Mouse (Mus musculus) monocyte, adult 2 months (primary cell): Measurements from ENCODE around the gene Saysd1.

Experiments
- DNase-seq, 2 experiments: peaks; one replicate each; pipeline ENCODE4 v3.0.0; 2022; ENCODE audit warnings: low spot score in 2 of 2, low read depth in 1 of 2

Saysd1 gene

DNA sequence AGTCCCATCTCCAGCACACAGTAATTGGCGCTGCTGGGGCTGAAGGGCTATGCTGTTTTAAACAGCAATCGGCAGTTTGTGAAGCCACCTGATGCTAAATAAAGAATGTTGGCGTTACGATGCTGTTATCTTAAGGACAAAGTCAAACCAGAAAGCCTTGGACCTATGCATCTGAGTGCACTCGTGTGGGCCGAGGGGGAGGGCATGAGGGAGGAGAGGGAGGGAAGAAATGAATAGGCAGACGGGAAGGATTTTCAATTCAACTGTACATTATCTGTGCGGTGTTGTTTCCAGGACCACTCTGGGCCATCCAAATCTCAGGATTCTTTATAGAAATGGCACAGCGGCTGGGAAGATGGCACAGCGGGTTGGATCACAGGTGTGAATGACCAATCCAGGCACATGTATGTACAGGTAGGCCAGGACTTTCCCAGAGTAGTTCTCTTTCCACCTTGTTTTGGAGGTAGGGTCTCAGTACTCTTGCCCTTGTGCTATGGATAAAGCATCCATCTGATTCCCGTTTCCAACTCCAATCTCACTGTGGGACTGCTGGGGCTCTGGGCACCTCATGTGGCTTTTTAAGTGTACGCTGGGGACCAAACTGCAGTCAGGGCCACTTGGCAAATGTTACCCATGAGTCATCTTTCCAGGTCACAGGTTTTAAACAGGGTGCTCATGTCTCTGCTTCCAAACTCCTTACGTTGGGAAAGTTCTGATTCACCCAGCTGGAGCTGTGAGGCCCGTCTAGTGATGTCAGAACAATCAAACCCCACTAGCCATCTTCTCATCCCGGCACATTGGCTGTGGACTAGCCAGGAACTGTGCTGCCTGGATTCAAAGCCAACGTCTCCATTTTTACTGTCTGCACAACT is at the start of gene Saysd1:
Gene Saysd1, minus strand, starts transcription at position 51 of the 872 bp plus-strand sequence.
- no peak for DNase-seq

DNA sequence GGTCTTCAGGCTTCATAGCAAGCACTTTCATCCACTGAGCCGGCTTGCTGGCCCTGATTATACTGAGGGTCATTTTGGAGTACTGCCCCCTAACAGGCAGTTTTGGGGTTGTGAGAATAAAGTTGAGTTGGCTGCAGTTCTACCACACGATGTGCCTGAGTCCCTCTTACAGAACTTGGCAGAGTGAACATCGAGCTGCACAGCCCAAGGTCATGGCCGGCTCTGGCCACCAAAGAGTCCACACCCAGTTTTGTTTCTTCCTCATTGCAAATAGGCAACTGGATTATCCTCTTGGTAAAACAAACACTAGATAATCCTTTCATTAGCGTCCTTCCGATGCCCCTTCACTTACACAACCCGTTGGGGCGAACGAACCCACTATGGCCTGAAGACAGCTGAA is 47.1 kb upstream of the Saysd1 start:
- DNase-seq: no peak

DNA sequence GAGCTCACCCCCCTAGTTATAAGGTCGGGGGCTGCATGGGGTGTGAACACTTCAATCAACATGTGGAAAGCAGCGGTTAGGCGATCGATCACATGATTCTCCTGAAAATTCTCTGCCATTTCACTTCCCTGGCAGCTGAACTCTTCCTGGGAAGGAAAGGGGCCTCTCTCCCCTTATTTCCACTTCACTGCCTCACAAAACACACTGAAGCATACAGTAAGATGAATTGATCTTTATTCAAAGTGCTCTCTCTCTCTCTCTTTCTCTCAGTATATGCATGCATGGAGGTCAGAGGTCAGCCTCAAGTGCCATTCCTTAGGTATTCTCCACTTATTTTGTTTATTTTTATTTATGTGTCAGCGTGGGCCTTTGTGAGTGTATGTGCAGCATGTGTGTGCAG is 45.4 kb upstream of the Saysd1 start:
- DNase-seq: no peak

DNA sequence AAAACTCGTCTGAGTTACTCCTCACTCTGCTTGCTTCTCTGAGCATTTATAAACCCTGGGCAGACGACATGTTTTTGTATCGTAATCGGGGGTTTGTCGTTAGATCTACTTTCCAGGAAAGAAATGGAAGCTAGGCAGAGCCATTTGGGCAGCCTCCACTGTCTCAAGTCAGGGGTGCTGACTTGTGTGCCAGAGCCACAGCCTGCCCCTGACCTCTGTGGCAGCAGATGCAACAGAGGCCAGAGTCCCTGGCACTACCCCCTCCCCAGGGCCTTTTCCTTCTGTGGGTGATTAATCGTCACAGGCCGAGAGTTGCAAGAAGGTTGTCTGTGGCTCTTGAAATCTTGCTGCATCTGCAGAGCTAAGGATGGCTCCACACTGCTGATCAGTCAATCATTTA is 44.3 kb upstream of the Saysd1 start:
- DNase-seq: no peak

DNA sequence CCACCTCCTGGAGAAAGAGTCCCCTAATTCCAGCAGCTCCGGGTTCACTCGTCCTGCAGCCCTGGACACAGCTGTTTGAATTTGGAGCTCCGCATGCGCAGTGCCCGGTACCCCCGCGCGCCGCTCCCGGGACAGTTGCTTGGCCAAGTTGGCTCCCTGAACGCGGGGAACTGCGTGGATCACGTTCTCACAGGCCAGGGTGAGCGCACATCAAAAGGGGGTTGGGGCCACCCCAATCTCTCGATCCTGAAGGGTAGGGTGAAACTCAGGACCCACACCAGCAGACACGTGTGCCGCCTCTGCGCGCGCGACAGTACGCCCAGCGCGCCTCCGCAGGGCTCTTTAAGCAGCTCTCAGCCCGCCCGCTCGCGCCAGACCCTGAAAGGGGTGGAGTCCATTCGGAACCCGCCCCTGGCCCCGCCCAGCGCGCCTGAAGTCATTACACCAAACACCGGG is 43.2 kb upstream of the Saysd1 start, which contains the start of gene Kcnk5:
Gene Kcnk5, minus strand, starts transcription at position 344 of the 456 bp plus-strand sequence.
- peak; percentile 11 to 43 for DNase-seq

DNA sequence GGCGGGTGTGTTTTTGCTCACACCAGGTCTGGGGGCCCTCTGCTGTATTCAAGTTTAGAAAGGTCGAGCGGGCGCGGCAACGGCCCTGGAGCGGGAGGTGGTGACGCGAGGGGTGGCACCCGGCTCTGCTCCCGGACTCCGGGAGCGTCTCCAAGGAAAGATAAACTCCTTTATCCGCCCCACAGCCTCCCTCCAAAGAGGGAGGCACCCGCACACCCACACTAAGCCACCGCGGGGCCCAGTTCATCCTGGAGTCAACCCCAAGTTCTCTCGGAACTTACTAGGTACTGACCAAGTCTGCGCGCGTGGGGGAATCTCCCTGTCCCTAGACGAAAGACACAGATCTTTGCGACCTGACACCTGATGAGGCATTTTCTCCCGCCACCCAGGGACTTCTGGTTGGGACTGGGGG is 42.4 kb upstream of the Saysd1 start:
- no peak for DNase-seq

DNA sequence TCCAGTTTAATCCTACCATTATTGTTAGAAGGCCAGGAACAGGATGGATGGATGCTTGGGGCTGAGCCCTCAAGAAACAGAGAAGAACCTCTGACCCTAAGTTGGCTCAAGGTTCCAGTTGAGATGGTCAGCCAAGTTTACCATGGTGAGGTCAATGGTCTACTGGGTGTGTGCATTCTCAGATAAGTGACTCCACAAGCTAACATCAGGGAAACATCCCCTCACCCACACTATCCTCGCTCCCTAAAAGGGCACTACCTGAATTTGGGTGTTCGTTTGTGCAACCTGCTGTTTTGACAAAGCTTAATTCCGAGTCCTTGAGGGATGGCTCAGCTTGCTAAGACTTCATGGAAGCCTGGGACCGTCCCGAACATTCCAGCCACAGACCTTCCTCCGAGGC is 42.0 kb upstream of the Saysd1 start:
- no peak for DNase-seq

DNA sequence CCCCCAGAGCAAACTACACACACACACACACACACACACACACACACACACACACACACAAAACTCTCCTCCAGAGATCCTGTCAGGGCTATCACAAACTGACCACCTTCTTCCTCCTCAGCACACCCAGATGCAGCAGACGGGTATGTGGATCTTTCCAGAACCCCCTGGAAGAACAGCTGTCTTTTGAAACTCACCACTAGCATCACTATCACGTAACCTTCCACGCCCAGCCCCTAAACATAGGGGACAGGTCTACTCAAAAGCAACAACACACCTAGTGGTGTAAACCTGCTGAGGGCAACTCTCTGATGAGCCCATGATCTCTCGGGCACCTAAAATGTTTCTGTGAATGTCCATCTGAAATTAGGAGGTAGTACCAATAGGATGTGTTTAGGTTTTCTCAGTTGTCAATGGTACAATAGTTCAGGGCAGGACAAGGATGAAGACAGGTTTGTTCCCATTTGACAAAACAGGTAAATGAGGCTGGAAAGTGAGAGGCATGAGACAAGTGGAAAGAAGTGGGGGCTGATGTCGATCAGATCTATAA is 41.5 kb upstream of the Saysd1 start:
- DNase-seq: no peak

DNA sequence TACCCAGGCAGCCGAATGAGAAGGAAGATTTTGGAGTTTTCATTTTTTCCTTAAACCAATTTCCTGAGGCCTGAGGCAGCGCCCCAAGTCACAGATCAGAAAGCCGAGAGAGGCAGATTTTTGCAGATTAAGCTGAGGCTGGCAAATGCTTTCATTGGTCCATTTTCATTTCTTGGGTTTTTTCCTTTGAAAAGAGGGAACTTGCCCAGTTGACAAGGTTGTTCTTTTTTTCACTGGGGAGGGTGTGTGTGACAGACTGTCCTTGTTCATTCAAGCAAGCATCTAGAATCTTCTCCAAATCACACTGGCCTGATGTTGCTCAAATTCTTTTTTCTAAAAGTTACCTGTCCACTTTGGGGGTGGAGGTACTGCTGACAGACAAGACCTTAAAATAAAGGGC is 40.7 kb upstream of the Saysd1 start:
- no peak for DNase-seq

DNA sequence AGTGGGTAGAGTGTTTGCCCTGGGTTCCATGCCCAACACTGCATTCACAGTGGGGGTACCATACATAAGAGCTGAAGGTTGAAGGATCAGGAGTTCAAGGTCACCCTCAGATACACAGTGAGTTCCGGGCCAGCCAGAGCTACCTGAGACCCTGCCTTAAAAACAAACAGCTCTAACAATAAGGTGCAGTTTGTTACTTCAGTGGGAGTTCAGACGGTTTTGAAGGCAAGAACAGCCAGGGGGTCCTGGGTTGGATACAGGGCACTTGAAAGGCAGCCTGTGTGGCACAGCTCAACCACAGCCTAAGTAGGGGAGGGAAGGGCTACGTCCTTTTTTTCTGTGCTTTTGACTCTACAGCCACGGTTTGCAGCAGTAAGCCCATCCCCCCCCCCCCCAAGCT is 40.3 kb upstream of the Saysd1 start:
- DNase-seq: no peak

DNA sequence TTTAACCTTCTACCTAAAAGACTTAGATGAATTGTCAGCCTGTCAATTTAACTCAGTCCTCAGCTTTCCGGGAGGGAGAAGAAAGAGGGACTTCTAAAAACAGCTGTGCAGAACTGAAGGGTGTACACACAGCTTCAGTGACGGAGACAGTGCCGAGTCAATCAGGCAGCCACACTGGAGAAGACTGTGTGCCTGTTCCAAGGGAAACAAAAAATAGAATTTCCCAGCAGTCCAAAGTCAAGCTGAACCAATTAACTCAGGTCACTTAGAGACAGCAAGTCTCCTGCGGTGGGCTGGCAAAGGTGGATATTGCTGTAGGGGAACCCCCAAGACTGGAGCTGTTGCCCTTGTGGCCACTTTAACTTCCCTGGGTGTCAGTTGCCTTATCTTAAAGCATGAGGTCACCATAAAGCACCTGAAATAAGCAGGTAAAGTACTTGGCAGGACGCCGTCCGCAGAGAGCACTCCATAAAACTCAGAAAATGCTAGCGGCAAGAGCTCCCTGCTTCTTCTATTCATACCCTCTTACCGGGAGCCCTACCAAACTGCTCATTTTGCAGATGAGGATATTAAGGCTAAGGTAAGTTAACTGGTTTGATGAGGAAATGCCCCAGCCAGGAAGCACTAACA is 39.3 kb upstream of the Saysd1 start:
- no peak for DNase-seq

DNA sequence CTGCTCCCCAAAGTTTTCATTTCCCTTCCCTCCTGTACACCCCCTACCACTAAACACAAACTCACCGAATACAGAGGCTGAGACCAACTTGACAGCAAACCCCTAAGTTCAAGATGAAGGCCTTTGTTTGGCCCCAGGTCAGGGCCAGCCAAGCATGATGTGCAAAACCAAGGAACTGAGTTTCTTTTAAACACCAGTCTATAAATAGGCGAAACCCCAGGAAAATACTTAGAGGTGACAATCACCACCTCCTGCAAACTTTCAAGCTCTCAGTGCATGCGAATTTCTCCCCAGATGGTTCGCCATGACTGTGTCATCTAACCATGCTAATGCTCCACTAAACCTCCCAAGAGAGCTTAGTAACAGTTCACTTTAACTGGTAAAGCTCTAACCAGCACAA is 37.4 kb upstream of the Saysd1 start:
- no peak for DNase-seq

DNA sequence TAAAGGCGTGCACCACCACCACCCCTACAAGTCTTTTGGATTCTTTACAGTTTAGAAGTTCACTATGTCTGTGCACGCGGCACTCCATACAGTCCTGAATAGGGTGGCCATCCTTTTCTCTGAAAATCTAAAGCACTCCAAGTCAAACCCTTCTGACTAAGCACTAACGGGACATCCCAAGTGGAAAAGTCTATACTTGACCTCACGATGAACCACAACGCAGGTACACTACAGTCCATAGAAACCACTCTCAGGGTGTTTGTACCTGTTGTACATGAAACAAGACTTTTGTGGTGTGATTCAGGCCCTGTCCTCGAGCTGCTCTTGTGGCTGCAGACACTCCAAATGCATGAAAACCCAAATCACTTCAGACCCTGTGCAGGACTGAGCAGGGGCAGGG is 36.8 kb upstream of the Saysd1 start:
- no peak for DNase-seq

DNA sequence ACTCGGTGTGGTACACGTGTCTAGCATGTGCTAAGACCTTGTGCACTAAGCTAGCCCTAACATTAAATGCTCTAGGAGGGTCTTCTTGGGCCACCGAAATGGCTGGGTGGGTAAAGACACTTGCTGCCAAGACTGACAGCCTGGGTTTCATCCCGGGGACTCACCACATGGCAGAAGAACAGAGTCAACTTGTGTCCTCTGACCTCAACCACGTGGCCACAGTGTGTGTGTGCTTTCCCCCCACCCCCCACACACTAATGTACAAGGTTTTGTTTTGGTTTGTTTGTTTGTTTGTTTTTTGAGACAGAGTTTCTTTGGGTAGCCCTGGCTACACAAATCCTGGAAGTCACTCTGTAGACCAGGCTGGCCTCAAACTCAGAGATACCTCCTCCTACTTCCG is 36.4 kb upstream of the Saysd1 start:
- DNase-seq: no peak

DNA sequence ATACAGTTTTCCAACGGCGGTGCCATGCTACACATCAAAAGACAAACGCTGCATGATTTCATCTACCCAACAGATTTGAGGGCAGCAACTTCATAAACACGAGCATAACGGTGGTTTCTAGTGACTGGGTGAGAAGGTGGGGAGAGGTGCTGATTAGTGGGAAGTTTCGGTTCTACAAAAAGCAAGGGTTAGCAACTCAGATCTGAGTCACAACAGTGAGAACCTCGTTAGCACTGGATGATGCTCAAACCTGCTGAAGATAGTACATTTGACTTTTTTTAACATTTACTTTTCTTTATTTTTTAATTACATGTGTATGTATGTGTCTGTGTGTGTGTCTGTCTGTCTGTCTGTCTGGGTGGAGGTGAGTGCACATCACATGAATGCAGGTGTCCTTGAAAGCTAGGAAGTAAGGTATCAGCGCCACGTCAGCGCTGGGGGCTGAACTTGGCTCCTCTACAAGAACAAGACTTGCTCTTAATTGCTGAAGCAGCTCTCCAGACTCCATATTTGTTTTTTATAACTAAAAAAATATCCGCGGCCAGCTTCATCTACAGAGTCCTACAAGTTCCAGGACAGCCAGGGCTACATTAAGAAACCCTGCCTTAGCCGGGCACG is 35.6 kb upstream of the Saysd1 start:
- no peak for DNase-seq

DNA sequence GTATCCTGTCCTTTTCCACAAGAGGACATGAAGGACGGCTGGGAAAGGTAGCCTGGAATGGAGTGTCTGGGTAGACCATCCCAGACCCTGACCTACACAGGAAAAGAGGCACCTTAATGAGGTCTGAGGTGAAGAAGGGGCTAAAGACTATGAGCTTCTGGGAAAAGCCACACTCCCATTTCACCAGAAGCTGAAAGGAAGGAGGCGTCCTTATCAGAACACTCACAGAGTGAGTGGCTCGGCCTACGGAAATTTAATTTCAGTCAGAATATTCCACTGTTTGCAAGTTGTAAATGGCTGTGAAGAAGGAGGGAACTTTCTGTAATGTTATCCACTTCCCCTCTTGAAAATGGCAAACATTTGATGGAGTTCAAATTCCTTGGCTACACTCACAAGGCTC is 34.6 kb upstream of the Saysd1 start:
- no peak for DNase-seq

DNA sequence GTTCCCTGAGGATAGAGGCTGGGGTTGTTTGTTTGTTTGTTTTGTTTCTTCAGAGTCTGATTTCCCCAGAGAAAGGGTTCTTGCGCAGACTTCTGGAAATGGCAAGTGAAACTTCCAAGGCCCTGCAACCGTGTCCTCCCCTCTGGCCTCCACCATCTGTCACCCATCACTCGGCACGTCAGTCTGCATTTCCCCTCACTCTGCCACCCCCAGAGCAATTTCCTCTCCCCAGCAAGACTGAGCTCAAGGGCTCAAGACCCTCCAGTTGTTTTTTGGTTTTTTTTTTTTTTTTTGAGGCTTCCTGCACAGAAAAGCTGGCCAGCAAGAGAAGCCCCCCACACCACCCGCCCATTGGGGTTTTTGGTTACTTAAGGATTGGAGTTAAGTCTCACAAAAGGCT is 34.2 kb upstream of the Saysd1 start:
- no peak for DNase-seq

DNA sequence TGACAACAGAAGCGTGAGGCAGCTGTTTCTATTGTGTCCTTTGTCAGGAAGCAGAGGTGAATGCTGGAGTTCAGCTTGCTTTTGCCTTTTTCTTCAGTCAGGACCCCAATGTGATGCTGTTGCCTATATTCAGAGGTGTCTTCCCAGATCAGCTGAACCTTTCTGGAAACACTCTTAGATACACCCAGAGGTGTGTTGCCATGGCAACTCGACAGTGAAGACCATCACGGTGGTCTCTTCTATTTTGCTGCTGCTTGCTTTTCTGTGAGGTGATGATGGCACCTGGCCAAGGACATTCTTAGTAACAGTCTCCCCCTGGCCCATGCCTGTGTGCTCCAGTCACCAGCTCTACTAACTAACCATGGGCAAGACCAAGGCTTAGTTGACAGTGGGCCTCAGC is 33.5 kb upstream of the Saysd1 start:
- DNase-seq: no peak

DNA sequence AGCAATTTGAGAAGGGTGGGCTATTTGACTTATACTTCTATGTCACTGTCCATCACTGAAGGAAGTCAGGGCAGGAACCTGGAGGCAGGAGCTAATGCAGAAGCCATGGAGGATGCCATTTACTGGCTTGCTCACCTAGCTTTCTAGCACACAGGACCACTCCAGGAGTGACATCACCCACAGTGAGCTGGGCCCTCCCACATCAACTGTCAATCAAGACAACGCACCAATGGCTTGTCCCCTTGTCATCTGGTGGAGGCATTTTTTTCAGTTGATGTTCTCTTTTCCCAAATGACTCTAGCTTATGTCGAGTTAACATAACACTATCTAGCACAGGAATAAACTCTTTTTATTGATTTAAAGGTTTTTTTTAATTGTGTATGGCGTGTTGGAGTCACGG is 30.9 kb upstream of the Saysd1 start:
- no peak for DNase-seq

DNA sequence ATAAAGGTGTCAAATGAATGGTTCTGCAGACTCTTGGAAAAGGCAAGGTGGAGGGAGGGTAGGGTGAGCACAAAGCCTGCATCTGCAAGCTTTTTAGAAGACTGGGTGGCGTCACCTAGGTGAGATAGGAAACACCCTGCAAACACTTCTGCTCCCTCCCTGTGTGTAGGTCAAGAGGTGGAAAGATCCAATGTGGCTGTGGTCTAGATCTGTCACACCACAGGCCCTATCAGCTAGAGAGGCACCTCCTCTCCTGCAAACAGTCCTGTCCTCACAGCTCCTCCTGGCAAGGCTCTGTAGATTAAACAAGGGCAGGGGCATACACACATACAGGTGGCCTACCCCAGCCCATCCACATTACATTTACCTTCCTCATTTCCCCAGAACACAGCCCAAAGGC is 30.1 kb upstream of the Saysd1 start:
- no peak for DNase-seq

DNA sequence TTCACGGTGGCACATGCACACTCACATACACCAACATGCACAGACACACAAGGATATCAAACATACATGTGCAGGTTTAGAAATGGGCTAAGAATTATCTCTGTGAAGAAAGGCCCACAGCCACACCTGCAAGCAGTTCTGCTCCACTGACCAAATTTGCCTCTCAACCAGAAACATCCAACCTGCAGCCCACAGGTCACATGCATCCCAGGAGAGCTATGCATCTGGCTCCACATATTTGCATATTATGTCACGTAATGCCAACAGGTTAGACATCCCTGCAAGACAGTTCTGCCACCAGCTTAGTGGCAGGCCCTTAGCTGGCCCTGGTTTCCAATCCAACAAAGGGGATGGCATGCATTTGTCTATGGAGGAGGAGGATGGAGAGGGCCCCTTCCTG is 29.7 kb upstream of the Saysd1 start:
- no peak for DNase-seq

DNA sequence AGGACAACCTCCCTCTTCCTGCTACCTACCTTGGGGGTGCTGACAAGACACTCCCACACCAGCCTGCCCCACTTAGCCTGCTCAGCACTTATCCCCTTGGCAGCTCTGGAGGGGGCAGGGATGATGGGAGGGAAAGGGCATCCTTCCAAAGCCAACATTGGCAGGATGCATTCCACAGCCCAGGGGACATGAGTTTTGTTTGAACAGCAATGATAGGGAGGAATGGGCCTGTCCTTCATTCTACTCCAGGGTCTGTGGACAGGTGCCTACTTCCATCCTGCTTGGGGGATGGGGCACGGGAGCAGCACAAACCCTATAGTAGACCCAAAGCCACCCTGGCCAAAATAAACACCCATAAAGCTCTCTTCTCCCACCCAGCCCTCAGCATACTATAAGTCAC is 27.1 kb upstream of the Saysd1 start:
- no peak for DNase-seq
